Mouse (Mus musculus): ENCODE results near the gene Gbe1.

DNA sequence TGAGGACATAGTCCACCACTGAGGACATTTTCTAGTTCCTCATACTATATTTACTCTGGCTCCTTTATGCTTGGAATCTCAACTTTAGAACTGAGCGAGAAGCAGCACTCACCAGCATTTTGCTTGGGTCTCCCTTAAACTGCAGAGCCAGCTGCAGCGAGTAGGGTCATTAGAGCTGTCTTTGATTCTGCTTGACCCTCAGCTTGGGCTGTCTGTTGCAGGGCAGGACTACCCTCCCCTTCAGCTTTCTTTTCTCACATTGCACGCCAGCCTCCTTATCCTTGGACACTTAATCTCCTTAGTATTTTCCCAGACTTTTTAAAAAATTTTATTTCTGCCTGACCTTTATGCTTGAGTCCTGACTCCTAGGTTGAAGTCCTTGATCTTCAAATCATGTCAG lies 237.1 kb downstream of the Gbe1 start:
- TF ChIP-seq CTCF (IDR thresholded peaks at IDR 0.05) (no peak), EP300 (IDR thresholded peaks at IDR 0.05) (no peak)
